Mouse (Mus musculus): ENCODE results near the gene Hip1r. TPM values are rescaled to one million over a fixed set of nuclear protein-coding genes. Genes with fewer than 3 reads are reported as not detected.

Hip1r gene
- polyA plus RNA-seq (2012; ENCODE audit: insufficient read depth, insufficient read length, missing spikeins) = 3.8 and 5.2 TPM in 2 replicates

- Histone ChIP-seq H3K27ac (replicated peaks; ENCODE audit: low read depth, low read length) (no peak within 1 kb of the TSS; the same call in 1 of the 2 replicates), H3K4me3 (ENCODE audit: insufficient read depth, low read depth, low read length) (peak within 1 kb of the TSS; percentile 70), H3K4me1 (ENCODE audit: control insufficient read depth, insufficient read depth, insufficient read length, low read length) (peaks cover 18% of the 10 kb centered on the region)
Observed at GRCm38 (mm10) chr5:123973299-123974178, at the start of gene Hip1r. TSS of gene Hip1r (plus strand) at chr5:123973628.

- H3K4me3 ChIP-seq (ENCODE audit: insufficient read depth, low read depth, low read length) = no peak within 1 kb of the TSS
Observed at GRCm38 (mm10) chr5:123927118-123927517, 46.3 kb upstream of the Hip1r start, which contains the start of gene Gm43518. TSS of gene Gm43518 (plus strand) at chr5:123927418.

GRCm38 (mm10) chr5:123930508-123930989 lies 42.9 kb upstream of the Hip1r start, which contains the start of gene Ccdc62:
TSS of gene Ccdc62 (plus strand) at chr5:123930679.
- Histone ChIP-seq H3K27ac (replicated peaks; ENCODE audit: low read depth, low read length) (peak within 1 kb of the TSS; percentile 93), H3K4me3 (ENCODE audit: insufficient read depth, low read depth, low read length) (peak within 1 kb of the TSS; percentile 98), H3K4me1 (ENCODE audit: control insufficient read depth, insufficient read depth, insufficient read length, low read length) (peaks cover 2% of the 10 kb centered on the region)

More at GRCm38 (mm10) chr5:123927118-123927517, 46.3 kb upstream of the Hip1r start, which contains the start of gene Gm43518:
- H3K4me1 ChIP-seq (ENCODE audit: control insufficient read depth, insufficient read depth, insufficient read length, low read length) = peaks cover 2% of the 10 kb centered on the region
- no peak within 1 kb of the TSS for H3K27ac ChIP-seq (replicated peaks; ENCODE audit: low read depth, low read length)

- H3K27ac ChIP-seq (replicated peaks; ENCODE audit: low read depth, low read length) = no peak overlapping the region
Observed at GRCm38 (mm10) chr5:123931131-123931530, 42.3 kb upstream of the Hip1r start.

GRCm38 (mm10) chr5:123932927-123933326 lies 40.5 kb upstream of the Hip1r start:
- no peak overlapping the region for H3K27ac ChIP-seq (replicated peaks; ENCODE audit: low read depth, low read length)
- peaks cover 2% of the 10 kb centered on the region for H3K4me1 ChIP-seq (ENCODE audit: control insufficient read depth, insufficient read depth, insufficient read length, low read length)
- H3K4me3 ChIP-seq (ENCODE audit: insufficient read depth, low read depth, low read length) = no peak overlapping the region

More at GRCm38 (mm10) chr5:123931131-123931530, 42.3 kb upstream of the Hip1r start:
- H3K4me3 ChIP-seq (ENCODE audit: insufficient read depth, low read depth, low read length) = peak overlapping the region; percentile 98
- H3K4me1 ChIP-seq (ENCODE audit: control insufficient read depth, insufficient read depth, insufficient read length, low read length) = peaks cover 2% of the 10 kb centered on the region

- no peak overlapping the region for H3K4me3 ChIP-seq (ENCODE audit: insufficient read depth, low read depth, low read length)
- H3K27ac ChIP-seq (replicated peaks; ENCODE audit: low read depth, low read length) = no peak overlapping the region
- H3K4me1 ChIP-seq (ENCODE audit: control insufficient read depth, insufficient read depth, insufficient read length, low read length) = peaks cover 2% of the 10 kb centered on the region
Observed at GRCm38 (mm10) chr5:123933556-123933955, 39.9 kb upstream of the Hip1r start.

- Histone ChIP-seq H3K27ac (replicated peaks; ENCODE audit: low read depth, low read length) (no peak overlapping the region), H3K4me1 (ENCODE audit: control insufficient read depth, insufficient read depth, insufficient read length, low read length) (peaks cover 2% of the 10 kb centered on the region), H3K4me3 (ENCODE audit: insufficient read depth, low read depth, low read length) (no peak overlapping the region)
Observed at GRCm38 (mm10) chr5:123933957-123934591, 39.4 kb upstream of the Hip1r start.

- Histone ChIP-seq H3K4me1 (ENCODE audit: control insufficient read depth, insufficient read depth, insufficient read length, low read length) (peaks cover 2% of the 10 kb centered on the region), H3K27ac (replicated peaks; ENCODE audit: low read depth, low read length) (no peak overlapping the region), H3K4me3 (ENCODE audit: insufficient read depth, low read depth, low read length) (no peak overlapping the region)
Observed at GRCm38 (mm10) chr5:123935931-123936330, 37.5 kb upstream of the Hip1r start.

GRCm38 (mm10) chr5:123938479-123938878 lies 34.9 kb upstream of the Hip1r start:
- no peaks in the 10 kb centered on the region for H3K4me1 ChIP-seq (ENCODE audit: control insufficient read depth, insufficient read depth, insufficient read length, low read length)

GRCm38 (mm10) chr5:123946546-123946945 lies 26.9 kb upstream of the Hip1r start:
- no peak overlapping the region for H3K27ac ChIP-seq (replicated peaks; ENCODE audit: low read depth, low read length)
- H3K4me3 ChIP-seq (ENCODE audit: insufficient read depth, low read depth, low read length) = no peak overlapping the region
- no peaks in the 10 kb centered on the region for H3K4me1 ChIP-seq (ENCODE audit: control insufficient read depth, insufficient read depth, insufficient read length, low read length)

More at GRCm38 (mm10) chr5:123938479-123938878, 34.9 kb upstream of the Hip1r start:
- no peak overlapping the region for H3K4me3 ChIP-seq (ENCODE audit: insufficient read depth, low read depth, low read length)
- no peak overlapping the region for H3K27ac ChIP-seq (replicated peaks; ENCODE audit: low read depth, low read length)

GRCm38 (mm10) chr5:123947041-123947761 lies 26.2 kb upstream of the Hip1r start:
- Histone ChIP-seq H3K27ac (replicated peaks; ENCODE audit: low read depth, low read length) (no peak overlapping the region), H3K4me1 (ENCODE audit: control insufficient read depth, insufficient read depth, insufficient read length, low read length) (no peaks in the 10 kb centered on the region), H3K4me3 (ENCODE audit: insufficient read depth, low read depth, low read length) (no peak overlapping the region)

- Histone ChIP-seq H3K27ac (replicated peaks; ENCODE audit: low read depth, low read length) (no peak overlapping the region), H3K4me3 (ENCODE audit: insufficient read depth, low read depth, low read length) (no peak overlapping the region), H3K4me1 (ENCODE audit: control insufficient read depth, insufficient read depth, insufficient read length, low read length) (no peaks in the 10 kb centered on the region)
Observed at GRCm38 (mm10) chr5:123952365-123953045, 20.9 kb upstream of the Hip1r start.

GRCm38 (mm10) chr5:123957213-123957612 lies 16.2 kb upstream of the Hip1r start:
- Histone ChIP-seq H3K4me3 (ENCODE audit: insufficient read depth, low read depth, low read length) (no peak overlapping the region), H3K27ac (replicated peaks; ENCODE audit: low read depth, low read length) (no peak overlapping the region), H3K4me1 (ENCODE audit: control insufficient read depth, insufficient read depth, insufficient read length, low read length) (no peaks in the 10 kb centered on the region)

- no peaks in the 10 kb centered on the region for H3K4me1 ChIP-seq (ENCODE audit: control insufficient read depth, insufficient read depth, insufficient read length, low read length)
- H3K4me3 ChIP-seq (ENCODE audit: insufficient read depth, low read depth, low read length) = no peak overlapping the region
- no peak overlapping the region for H3K27ac ChIP-seq (replicated peaks; ENCODE audit: low read depth, low read length)
Observed at GRCm38 (mm10) chr5:123959018-123959417, 14.4 kb upstream of the Hip1r start.

Measured in brown adipose tissue, adult 24 weeks (tissue).